Mouse (Mus musculus) bone marrow macrophage, adult 2 months (primary cell): ENCODE data around the gene Astn1.

Experiments used
- CTCF ChIP-seq: IDR thresholded peaks from 2 replicates; pipeline ENCODE4 v1.5.1; 2012; ENCODE audit warnings: low read depth, mild to moderate bottlenecking, low read length, moderate library complexity
- POLR2A ChIP-seq: IDR thresholded peaks from 2 replicates; pipeline ENCODE4 v1.6.1; 2012; ENCODE audit warnings: mild to moderate bottlenecking, low read depth, low read length, borderline replicate concordance

GRCm38 (mm10) chr1:158547592-158548211, 185.6 kb downstream of the Astn1 start:
- TF ChIP-seq CTCF (no peak), POLR2A (no peak)
